Mouse (Mus musculus) thymus, adult 2 months (tissue): Measurements from ENCODE around the gene Prkce. TPM values are rescaled to one million over a fixed set of nuclear protein-coding genes. Genes with fewer than 3 reads are reported as not detected.

Source experiments
- DNase-seq: peaks from one replicate; pipeline ENCODE4 v3.0.0; 2021
- H3K27ac ChIP-seq: fragments of 200-500 bp; 2 replicates; pipeline ENCODE4 v1.5.1; 2012; ENCODE audit warnings: low read length, control low read depth; ENCODE audit not compliant: control insufficient read depth, insufficient read depth
- H3K27me3 ChIP-seq: fragments of 200-500 bp; 2 replicates; pipeline ENCODE4 v1.6.1; 2012; ENCODE audit warnings: mild to moderate bottlenecking, low read length, moderate library complexity, mixed read lengths; ENCODE audit not compliant: control insufficient read depth, insufficient read depth
- H3K36me3 ChIP-seq: fragments of 200-500 bp; 2 replicates; pipeline ENCODE4 v1.6.1; 2012; ENCODE audit warnings: mild to moderate bottlenecking, low read length, moderate library complexity; ENCODE audit not compliant: control insufficient read depth, insufficient read depth
- H3K4me1 ChIP-seq: fragments of 200-500 bp; replicated peaks from 2 replicates; pipeline ENCODE4 v1.6.1; 2012; ENCODE audit warnings: low read length; ENCODE audit not compliant: control insufficient read depth, insufficient read depth
- H3K4me3 ChIP-seq: fragments of 200-500 bp; 2 replicates; pipeline ENCODE4 v1.5.1; 2012; ENCODE audit warnings: mild to moderate bottlenecking, low read length, control low read depth, moderate library complexity; ENCODE audit not compliant: control insufficient read depth, insufficient read depth
- CTCF ChIP-seq: fragments of 200-500 bp; IDR thresholded peaks from 2 replicates; pipeline ENCODE4 v1.5.1; 2012; ENCODE audit warnings: mild to moderate bottlenecking, control low read depth, low read length, moderate library complexity, borderline replicate concordance; ENCODE audit not compliant: control insufficient read depth, poor library complexity, insufficient read depth; ENCODE audit errors: extremely low read depth
- POLR2A ChIP-seq: fragments of 200-500 bp; IDR thresholded peaks from 2 replicates; pipeline ENCODE4 v1.6.1; 2012; ENCODE audit warnings: mild to moderate bottlenecking, low read length, control low read depth, moderate library complexity; ENCODE audit not compliant: control insufficient read depth, poor library complexity, insufficient read depth; ENCODE audit errors: extremely low read depth
- WGBS: fragments of 180-500 bp; shearing (Covaris S2); methylation state at CpG from one replicate; pipeline ENCODE4 v1.1.7; 2018; 5-methylcytosine and 5-hydroxymethylcytosine counted together
- polyA plus RNA-seq: library from polyadenylated mRNA; depleted of rRNA; stranded (reverse); fragments of >200 nt; gene quantifications from 2 replicates; pipeline ENCODE4 v1.2.3, GENCODE M21; 2012

Gene Prkce
- polyA plus RNA-seq, 1 experiment: 1.6 TPM

DNA sequence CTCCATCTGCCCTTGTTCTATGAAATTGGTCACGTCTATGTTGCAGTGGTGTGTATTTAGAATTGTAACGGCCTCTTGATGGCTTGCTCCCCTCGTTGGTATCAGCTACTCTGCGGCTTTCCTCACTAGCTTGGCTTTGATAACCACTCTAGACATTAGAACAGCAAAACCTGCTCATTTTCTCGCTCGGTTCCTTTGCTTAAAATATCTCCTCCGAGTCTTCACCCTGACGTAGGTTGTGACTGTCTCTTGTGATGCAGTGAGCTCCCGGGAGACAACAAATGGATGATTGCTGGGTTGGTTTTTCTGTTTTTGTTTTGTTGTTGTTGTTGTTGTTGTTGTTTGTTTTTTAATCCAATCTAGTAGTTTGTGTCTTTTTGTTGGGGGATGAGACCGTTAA is 361.4 kb downstream of the Prkce start:
- no peak for DNase-seq
- 93% methylated on average over 10 of the region's 10 CpGs for WGBS
- H3K36me3 ChIP-seq: no peaks in the 10 kb centered on the region
- no peak overlapping the region for H3K27ac ChIP-seq
- H3K27me3 ChIP-seq: no peaks in the 10 kb centered on the region
- no peak overlapping the region for H3K4me3 ChIP-seq
- no peaks in the 10 kb centered on the region for H3K4me1 ChIP-seq
- TF ChIP-seq POLR2A (no peak), CTCF (no peak)

DNA sequence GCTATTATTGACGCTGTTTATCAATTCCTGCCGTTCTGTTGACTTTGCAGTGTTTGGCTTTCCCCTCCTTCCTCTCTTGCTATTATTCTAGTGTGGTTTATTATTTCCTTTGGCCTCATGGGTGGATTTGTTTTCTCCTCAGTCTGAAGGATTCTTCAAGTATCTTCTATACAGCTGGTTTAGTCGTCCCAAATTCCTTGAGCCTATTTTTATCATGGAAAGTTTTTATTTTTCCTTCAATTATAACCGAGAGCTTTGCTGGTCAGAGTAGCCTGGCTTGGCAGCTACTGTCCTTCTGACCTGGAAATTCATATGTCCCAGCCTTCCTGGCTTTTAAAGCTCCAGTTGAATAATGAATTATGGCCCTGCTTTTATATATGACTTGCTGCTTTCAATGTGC is 361.8 kb downstream of the Prkce start:
- DNase-seq: no peak
- TF ChIP-seq CTCF: no peak
- TF ChIP-seq POLR2A: no peak
- H3K4me3 ChIP-seq: no peak overlapping the region
- H3K27me3 ChIP-seq: no peaks in the 10 kb centered on the region
- WGBS: 87% methylated on average over 4 of the region's 4 CpGs
- H3K27ac ChIP-seq: no peak overlapping the region
- no peaks in the 10 kb centered on the region for H3K4me1 ChIP-seq
- H3K36me3 ChIP-seq: no peaks in the 10 kb centered on the region

DNA sequence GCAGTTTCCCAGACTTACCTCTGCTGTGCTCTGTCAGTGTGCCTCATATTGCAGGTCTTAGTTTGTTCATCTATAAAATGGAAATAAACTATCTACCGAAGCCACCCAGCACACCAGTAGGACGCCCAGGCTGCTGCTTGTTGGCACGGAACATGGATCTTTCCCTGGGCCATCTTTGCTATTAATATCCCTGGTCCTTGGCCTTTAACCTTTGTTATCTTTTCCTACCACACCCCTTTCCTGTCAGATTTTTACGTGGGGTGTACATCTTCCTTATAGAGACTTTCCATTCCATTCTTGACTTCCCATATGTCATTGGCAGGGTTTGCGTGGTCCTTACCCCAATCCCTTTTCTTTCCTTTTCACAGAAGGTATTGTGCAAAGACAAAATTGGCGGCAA is 363.6 kb downstream of the Prkce start:
- 93% methylated on average over 6 of the region's 6 CpGs for WGBS

DNA sequence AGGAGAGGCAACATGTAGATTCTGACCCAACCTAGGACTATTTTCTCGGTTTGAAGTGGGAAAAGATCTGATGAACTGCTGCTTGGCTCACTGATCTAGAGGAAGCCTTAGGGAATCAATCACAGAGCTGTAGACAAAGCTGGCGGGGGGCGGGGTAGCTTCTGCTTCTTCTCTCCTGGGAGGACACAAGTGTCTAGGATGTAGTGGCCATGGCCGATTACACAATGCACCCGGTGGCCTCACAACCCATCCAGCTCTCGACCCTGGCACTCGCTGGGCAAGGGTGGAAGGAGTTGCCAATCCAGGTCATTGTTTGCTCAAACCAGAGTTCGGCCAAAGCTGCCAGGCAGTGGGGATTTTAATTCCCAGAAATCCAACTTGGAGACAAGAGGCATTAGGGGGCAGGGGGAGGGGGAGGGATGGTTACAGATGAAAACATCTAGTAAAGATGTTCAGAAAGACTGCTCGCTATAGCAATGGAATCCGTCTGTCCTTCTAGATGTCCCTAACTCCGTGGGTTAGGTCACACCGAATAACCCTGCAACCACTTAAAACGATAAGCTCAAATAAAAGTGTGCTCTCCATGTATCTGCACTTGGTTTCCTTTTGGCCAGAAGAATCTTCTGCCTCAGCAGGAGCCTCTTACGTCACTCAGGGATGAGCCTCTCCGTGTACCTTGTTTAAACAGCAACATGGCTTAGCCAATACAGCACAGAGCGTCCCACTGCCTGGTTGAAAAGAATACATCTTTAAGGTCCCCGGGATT is 365.4 kb downstream of the Prkce start:
- no peak overlapping the region for H3K4me3 ChIP-seq
- WGBS: 91% methylated on average over 17 of the region's 17 CpGs
- TF ChIP-seq POLR2A (no peak), CTCF (no peak)
- DNase-seq: no peak
- H3K36me3 ChIP-seq: no peaks in the 10 kb centered on the region
- no peak overlapping the region for H3K27ac ChIP-seq
- H3K4me1 ChIP-seq: no peaks in the 10 kb centered on the region; the same call in 1 of the 2 replicates
- no peaks in the 10 kb centered on the region for H3K27me3 ChIP-seq

More for the DNA sequence above, 363.6 kb downstream of the Prkce start:
- H3K36me3 ChIP-seq: no peaks in the 10 kb centered on the region
- H3K27me3 ChIP-seq: no peaks in the 10 kb centered on the region
- no peak overlapping the region for H3K27ac ChIP-seq
- H3K4me3 ChIP-seq: no peak overlapping the region
- no peaks in the 10 kb centered on the region; the same call in 1 of the 2 replicates for H3K4me1 ChIP-seq
- TF ChIP-seq CTCF: no peak
- TF ChIP-seq POLR2A: no peak
- DNase-seq: no peak

DNA sequence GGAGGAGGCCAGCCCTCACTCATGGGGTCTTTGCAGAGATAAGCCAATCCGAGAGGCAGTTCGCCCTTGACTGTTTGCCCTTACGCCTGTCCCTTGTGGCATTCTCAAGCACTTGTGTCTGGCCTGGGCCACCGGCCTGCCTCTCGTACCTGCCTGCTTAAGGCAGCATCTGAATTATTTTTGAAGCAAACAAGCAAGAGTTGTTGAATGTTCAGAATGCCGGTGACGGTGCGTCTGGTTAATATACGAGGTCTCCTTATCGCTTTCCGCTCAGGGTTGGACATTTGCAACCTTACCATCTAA is 365.9 kb downstream of the Prkce start:
- Histone ChIP-seq H3K4me3 (no peak overlapping the region), H3K4me1 (no peaks in the 10 kb centered on the region; the same call in 1 of the 2 replicates), H3K27me3 (no peaks in the 10 kb centered on the region), H3K36me3 (no peaks in the 10 kb centered on the region), H3K27ac (no peak overlapping the region)
- TF ChIP-seq POLR2A (no peak), CTCF (no peak)
- DNase-seq: no peak
- 97% methylated on average over 11 of the region's 11 CpGs for WGBS

DNA sequence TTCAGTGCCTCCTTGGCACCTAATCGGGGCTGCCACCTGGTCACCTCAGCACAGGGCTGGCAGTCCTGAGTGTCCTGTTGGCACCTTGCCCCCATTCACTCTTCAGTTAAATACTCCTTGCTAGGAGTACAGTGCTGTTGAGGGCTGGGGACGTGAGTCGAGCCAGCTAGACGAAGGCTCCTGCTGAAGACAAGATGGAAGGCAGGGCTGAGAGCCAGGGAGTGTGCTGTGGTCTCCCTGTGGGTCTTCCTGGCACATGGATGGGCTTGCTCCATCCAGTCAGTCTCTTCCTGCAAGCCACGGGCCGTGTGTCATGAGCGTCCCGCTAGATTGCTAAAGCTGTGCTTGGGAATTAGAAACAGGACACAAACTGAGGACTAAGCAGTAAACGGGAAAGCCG is 367.5 kb downstream of the Prkce start:
- Histone ChIP-seq H3K27ac (no peak overlapping the region), H3K27me3 (no peaks in the 10 kb centered on the region), H3K36me3 (no peaks in the 10 kb centered on the region), H3K4me1 (no peaks in the 10 kb centered on the region; the same call in 1 of the 2 replicates), H3K4me3 (no peak overlapping the region)
- TF ChIP-seq POLR2A (no peak), CTCF (no peak)
- DNase-seq: no peak
- WGBS: 91% methylated on average over 10 of the region's 10 CpGs
